Comparison of ENCODE assay signal across 17 mouse cellular contexts in the genomic region with DNA sequence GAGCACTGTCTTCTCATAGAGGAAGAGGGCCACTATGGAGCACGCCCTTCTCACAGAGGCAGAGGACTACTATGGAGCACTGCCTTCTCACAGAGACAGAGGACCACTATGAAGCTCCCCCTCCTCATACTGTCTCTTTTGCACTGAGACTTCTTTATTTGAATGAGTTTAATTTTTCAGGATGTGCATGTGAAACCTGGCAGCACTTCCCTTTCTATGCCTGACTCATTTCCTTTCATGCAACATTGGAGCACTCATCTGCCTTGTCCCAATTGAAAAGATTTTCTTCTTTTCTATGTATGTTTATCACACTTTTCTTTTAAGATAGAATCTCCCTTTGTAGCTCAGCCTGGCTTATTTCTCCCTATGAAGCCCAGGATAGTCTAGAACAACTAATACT.
"Had no signal": no experiment of that assay in that cellular context is flagged by ENCODE, and none has a peak within 500 bp of the region (broad histone marks: within the 10 kb centered on the region; RNA-seq: fewer than 3 reads in every experiment).

No protein-coding gene starts in this region.

- DNase-seq: left cerebral cortex, postnatal 4 days; liver; liver, embryonic 13.5 days; liver, postnatal 0 days; lung, adult 18-20 months; lung, adult 2 months; lung, embryonic 14.5 days; lung, postnatal 10 days; lung, postnatal 14 days; lung, postnatal 36 days; lung, postnatal 4 days; midbrain, embryonic 14.5 days had no signal

- ATAC-seq: liver, embryonic 12.5 days; liver, postnatal 0 days; lung, postnatal 0 days; midbrain, embryonic 13.5 days; midbrain, embryonic 15.5 days; midbrain, embryonic 16.5 days had no signal
